Mouse (Mus musculus): ENCODE results near the gene Ptgfr. TPM values are rescaled to one million over a fixed set of nuclear protein-coding genes. Genes with fewer than 3 reads are reported as not detected.

The Ptgfr gene
- total RNA-seq, 2 experiments from 2014 or later, result 0.84 to 1.0 TPM

Other genes starting within 250 kb of the Ptgfr start
- gene Ifi44, start 87.7 kb downstream of the Ptgfr start, total RNA-seq (2021), result 1 to 10 TPM; 1.8 to 2.5 TPM
- not detected for gene Ifi44l, start 74.7 kb downstream of the Ptgfr start, total RNA-seq (2021)